Mouse (Mus musculus) kidney, postnatal 25 days (tissue): ENCODE results near the gene Tpd52l1.
"Not testable (repeated sequence)": the region's sequence is repeated elsewhere in the genome, so short reads cannot be mapped to it uniquely, and the experiment has no call there.

Source experiments
- DNase-seq, 2 experiments: peaks; one replicate each; pipeline ENCODE4 v3.0.0; 2021; ENCODE audit warnings: mixed read lengths in 2 of 2

Tpd52l1 gene

GRCm38 (mm10) chr10:31445291-31446124 lies at the start of gene Tpd52l1:
Gene Tpd52l1 (minus strand): TSS chr10:31445958.
- peak; percentile 86 to 91 for DNase-seq

- DNase-seq: no peak
Observed at GRCm38 (mm10) chr10:31494296-31494695, 48.5 kb upstream of the Tpd52l1 start.

- DNase-seq: no peak
Observed at GRCm38 (mm10) chr10:31467043-31467898, 21.5 kb upstream of the Tpd52l1 start.

GRCm38 (mm10) chr10:31465840-31466541 lies 20.2 kb upstream of the Tpd52l1 start:
- no peak for DNase-seq

GRCm38 (mm10) chr10:31465424-31465823 lies 19.7 kb upstream of the Tpd52l1 start:
- DNase-seq: no peak

GRCm38 (mm10) chr10:31463044-31463443 lies 17.3 kb upstream of the Tpd52l1 start:
- no peak for DNase-seq

- no peak for DNase-seq
Observed at GRCm38 (mm10) chr10:31456806-31457205, 11.0 kb upstream of the Tpd52l1 start.

- DNase-seq: no peak
Observed at GRCm38 (mm10) chr10:31447083-31447482, 1.3 kb upstream of the Tpd52l1 start.

GRCm38 (mm10) chr10:31444206-31444605 lies 1.6 kb downstream of the Tpd52l1 start:
- DNase-seq: no peak

GRCm38 (mm10) chr10:31441491-31441890 lies 4.3 kb downstream of the Tpd52l1 start:
- DNase-seq: no peak

- DNase-seq: no peak
Observed at GRCm38 (mm10) chr10:31436047-31436446, 9.7 kb downstream of the Tpd52l1 start.

- DNase-seq: no peak
Observed at GRCm38 (mm10) chr10:31417956-31418355, 27.8 kb downstream of the Tpd52l1 start.

- DNase-seq: no peak
Observed at GRCm38 (mm10) chr10:31392990-31393389, 52.8 kb downstream of the Tpd52l1 start.

GRCm38 (mm10) chr10:31390777-31391395 lies 54.9 kb downstream of the Tpd52l1 start:
- peak; percentile 19 to 43 for DNase-seq

- not testable (repeated sequence) for DNase-seq
Observed at GRCm38 (mm10) chr10:31388566-31388965, 57.2 kb downstream of the Tpd52l1 start.

GRCm38 (mm10) chr10:31370200-31370599 lies 75.6 kb downstream of the Tpd52l1 start:
- not testable (repeated sequence) for DNase-seq

GRCm38 (mm10) chr10:31359749-31360148 lies 86.0 kb downstream of the Tpd52l1 start:
- no peak for DNase-seq

GRCm38 (mm10) chr10:31354886-31355461 lies 90.8 kb downstream of the Tpd52l1 start:
- no peak for DNase-seq

- DNase-seq: no peak
Observed at GRCm38 (mm10) chr10:31354141-31354540, 91.6 kb downstream of the Tpd52l1 start.

- DNase-seq: no peak
Observed at GRCm38 (mm10) chr10:31352845-31353427, 92.8 kb downstream of the Tpd52l1 start.

- DNase-seq: no peak
Observed at GRCm38 (mm10) chr10:31351056-31351455, 94.7 kb downstream of the Tpd52l1 start.

GRCm38 (mm10) chr10:31346401-31346800 lies 99.4 kb downstream of the Tpd52l1 start:
- no peak for DNase-seq
